Mouse (Mus musculus) olfactory bulb, adult 2 months (tissue): ENCODE measurements at regions not wholly inside any gene's neighbourhood (a gene's known extent, or its start where the extent isn't known, plus 50 kb on each side); places are given as distances from the start of the nearest gene placed in this dataset.

Source experiments
- H3K27ac ChIP-seq: fragments of 200-500 bp; 2 replicates; pipeline ENCODE4 v1.5.1; 2012; ENCODE audit warnings: low read depth, low read length; ENCODE audit not compliant: insufficient read depth
- H3K4me1 ChIP-seq: fragments of 200-500 bp; 2 replicates; pipeline ENCODE4 v1.6.1; 2012; ENCODE audit warnings: low read length; ENCODE audit not compliant: control insufficient read depth, insufficient read depth
- H3K4me3 ChIP-seq: fragments of 200-500 bp; 2 replicates; pipeline ENCODE4 v1.5.1; 2012; ENCODE audit warnings: mild to moderate bottlenecking, low read depth, low read length, moderate library complexity; ENCODE audit not compliant: insufficient read depth
- CTCF ChIP-seq: fragments of 200-500 bp; IDR thresholded peaks from 2 replicates; pipeline ENCODE4 v1.5.1; 2012; ENCODE audit warnings: low read depth, mild to moderate bottlenecking, low read length, moderate library complexity; ENCODE audit not compliant: insufficient read depth
- POLR2A ChIP-seq: fragments of 200-500 bp; IDR thresholded peaks from 2 replicates; pipeline ENCODE4 v1.6.1; 2012; ENCODE audit warnings: mild to moderate bottlenecking, low read depth, low read length, moderate library complexity; ENCODE audit not compliant: insufficient read depth
- WGBS: fragments of 180-500 bp; shearing (Covaris S2); methylation state at CpG from one replicate; pipeline ENCODE4 v1.1.7; 2018; 5-methylcytosine and 5-hydroxymethylcytosine counted together

- TF ChIP-seq POLR2A, result no peak
- no peak for TF ChIP-seq CTCF
- WGBS, result 50% methylated on average over 7 of the region's 7 CpGs
- Histone ChIP-seq H3K4me1 (no peaks in the 10 kb centered on the region), H3K27ac (no peak overlapping the region), H3K4me3 (no peak overlapping the region)
These were observed 95.3 kb downstream of the Lurap1l start for GRCm38 (mm10) chr4:81005507-81006328.

GRCm38 (mm10) chr4:81006546-81006945 lies 96.1 kb downstream of the Lurap1l start:
- Histone ChIP-seq H3K4me1 (no peaks in the 10 kb centered on the region), H3K27ac (no peak overlapping the region), H3K4me3 (no peak overlapping the region)
- WGBS, result 87% methylated on average over 1 of the region's 1 CpGs
- TF ChIP-seq CTCF (no peak), POLR2A (no peak)

- H3K4me3 ChIP-seq, result no peak overlapping the region
- no peak overlapping the region for H3K27ac ChIP-seq
- H3K4me1 ChIP-seq, result no peaks in the 10 kb centered on the region
- 61% methylated on average over 2 of the region's 2 CpGs for WGBS
- TF ChIP-seq CTCF (no peak), POLR2A (no peak)
These were observed 111.4 kb downstream of the Lurap1l start for GRCm38 (mm10) chr4:81021850-81022249.

GRCm38 (mm10) chr4:81023436-81023983 lies 113.1 kb downstream of the Lurap1l start:
- Histone ChIP-seq H3K4me3 (no peak overlapping the region), H3K4me1 (no peaks in the 10 kb centered on the region), H3K27ac (no peak overlapping the region)
- no peak for TF ChIP-seq CTCF
- TF ChIP-seq POLR2A, result no peak
- WGBS, result 83% methylated on average over 14 of the region's 14 CpGs

GRCm38 (mm10) chr4:81027558-81027957 lies 117.1 kb downstream of the Lurap1l start:
- Histone ChIP-seq H3K27ac (no peak overlapping the region), H3K4me1 (no peaks in the 10 kb centered on the region), H3K4me3 (no peak overlapping the region)
- TF ChIP-seq POLR2A (no peak), CTCF (no peak)
- WGBS, result 100% methylated on average over 1 of the region's 1 CpGs

- no peak for TF ChIP-seq CTCF
- no peak for TF ChIP-seq POLR2A
- 88% methylated on average over 3 of the region's 3 CpGs for WGBS
- Histone ChIP-seq H3K4me3 (no peak overlapping the region), H3K27ac (no peak overlapping the region), H3K4me1 (no peaks in the 10 kb centered on the region)
These were observed 120.2 kb downstream of the Lurap1l start for GRCm38 (mm10) chr4:81030671-81031070.

- TF ChIP-seq CTCF (no peak), POLR2A (no peak)
- H3K4me3 ChIP-seq, result no peak overlapping the region
- no peaks in the 10 kb centered on the region for H3K4me1 ChIP-seq
- H3K27ac ChIP-seq, result no peak overlapping the region
These were observed 127.0 kb downstream of the Lurap1l start for GRCm38 (mm10) chr4:81037336-81037902.

- H3K4me3 ChIP-seq, result no peak overlapping the region
- no peaks in the 10 kb centered on the region for H3K4me1 ChIP-seq
- TF ChIP-seq CTCF, result no peak
- no peak for TF ChIP-seq POLR2A
- H3K27ac ChIP-seq, result no peak overlapping the region
- 98% methylated on average over 1 of the region's 1 CpGs for WGBS
These were observed 147.8 kb downstream of the Lurap1l start for GRCm38 (mm10) chr4:81058227-81058626.

GRCm38 (mm10) chr4:81058809-81059208 lies 148.4 kb downstream of the Lurap1l start:
- H3K4me1 ChIP-seq, result no peaks in the 10 kb centered on the region
- no peak overlapping the region for H3K27ac ChIP-seq
- WGBS, result 86% methylated on average over 5 of the region's 5 CpGs
- H3K4me3 ChIP-seq, result no peak overlapping the region
- TF ChIP-seq POLR2A, result no peak
- TF ChIP-seq CTCF, result no peak

- no peak overlapping the region for H3K27ac ChIP-seq
These were observed 148.9 kb downstream of the Lurap1l start for GRCm38 (mm10) chr4:81059356-81059755.

More at GRCm38 (mm10) chr4:81059356-81059755, 148.9 kb downstream of the Lurap1l start:
- WGBS, result 85% methylated on average over 3 of the region's 3 CpGs
- Histone ChIP-seq H3K4me1 (no peaks in the 10 kb centered on the region), H3K4me3 (no peak overlapping the region)
- TF ChIP-seq CTCF (no peak), POLR2A (no peak)
